Comparison of ENCODE assay signal across 18 mouse cellular contexts in genomic region chr13:92915221-92915839, GRCm38 (mm10).
DNase-seq lines count a peak whose midpoint lies in the region; ATAC-seq and TF ChIP-seq lines count a peak whose summit lies in the region.
"Had no signal": no experiment of that assay in that cellular context is flagged by ENCODE, and none has a peak within 500 bp of the region (broad histone marks: within the 10 kb centered on the region; RNA-seq: fewer than 3 reads in every experiment).

No protein-coding gene starts in this region.

- no peaks in the 10 kb centered on the region for H3K27me3 ChIP-seq in midbrain, embryonic 11.5 days (ENCODE audit: control insufficient read depth, insufficient read depth, low read length)
- H3K27me3 ChIP-seq in midbrain, postnatal 0 days (ENCODE audit: insufficient read depth, low read length): no peaks in the 10 kb centered on the region
- H3K27me3 ChIP-seq: embryonic facial prominence, embryonic 13.5 days; hindbrain, embryonic 12.5 days; intestine, embryonic 15.5 days; limb, embryonic 15.5 days; midbrain, embryonic 12.5 days had no signal

- no peak overlapping the region for H3K9ac ChIP-seq in midbrain, embryonic 11.5 days (ENCODE audit: low read length)
- no peak overlapping the region for H3K9ac ChIP-seq in midbrain, postnatal 0 days (replicated peaks; ENCODE audit: low read length, poor library complexity, severe bottlenecking)
- H3K9ac ChIP-seq: embryonic facial prominence, embryonic 13.5 days; hindbrain, embryonic 12.5 days; intestine, embryonic 15.5 days; limb, embryonic 15.5 days; liver, postnatal 0 days; midbrain, embryonic 12.5 days had no signal

- peak; percentile 55 for DNase-seq in gastrocnemius, adult 2 months
- DNase-seq in gastrocnemius, postnatal 36 days: no peak
- peak; percentile 2 for DNase-seq in midbrain, embryonic 11.5 days (ENCODE audit: low spot score, missing footprints)
- DNase-seq in midbrain, postnatal 0 days (ENCODE audit: low spot score): no peak
- DNase-seq in kidney, postnatal 4 days: no peak
- no peak for DNase-seq in left cerebral cortex, postnatal 25 days (ENCODE audit: low spot score in 2 of 2)
- DNase-seq: adrenal gland, postnatal 36 days; liver, postnatal 0 days; lung, postnatal 36 days; thymus, postnatal 36 days had no signal

- TF ChIP-seq POLR2A in cortical plate, adult 2 months (IDR thresholded peaks at IDR 0.05; ENCODE audit: extremely low read depth, insufficient read depth, low read length): no peak

- no peaks in the 10 kb centered on the region for H3K36me3 ChIP-seq in midbrain, embryonic 11.5 days (ENCODE audit: control insufficient read depth, insufficient read depth, low read length)
- H3K36me3 ChIP-seq in midbrain, postnatal 0 days (ENCODE audit: insufficient read depth, low read length): no peaks in the 10 kb centered on the region
- H3K36me3 ChIP-seq: embryonic facial prominence, embryonic 13.5 days; forebrain, embryonic 10.5 days; hindbrain, embryonic 12.5 days; intestine, embryonic 15.5 days; limb, embryonic 15.5 days; midbrain, embryonic 12.5 days had no signal

- ATAC-seq in midbrain, embryonic 11.5 days (ENCODE audit: low FRiP score): no peak
- ATAC-seq in midbrain, postnatal 0 days (ENCODE audit: low FRiP score): no peak
- no peak for ATAC-seq in erythroid progenitor cell, adult 5-6 weeks (replicated peaks; ENCODE audit: low FRiP score, poor library complexity, severe bottlenecking)
- ATAC-seq: intestine, embryonic 15.5 days; liver, postnatal 0 days had no signal

- 78% methylated on average over 2 of the region's 2 CpGs for WGBS in midbrain, embryonic 11.5 days
- 89% methylated on average over 2 of the region's 2 CpGs for WGBS in midbrain, postnatal 0 days

- H3K27ac ChIP-seq in gastrocnemius, adult 2 months: peak overlapping the region; percentile 89
- H3K27ac ChIP-seq in midbrain, embryonic 11.5 days (ENCODE audit: low read depth, low read length): no peak overlapping the region
- H3K27ac ChIP-seq in midbrain, postnatal 0 days (ENCODE audit: low read depth, low read length): no peak overlapping the region
- H3K27ac ChIP-seq in cortical plate, adult 2 months (ENCODE audit: insufficient read depth, low read length): 0 out of 2 replicates have a peak overlapping the region, but pooled peaks have one; percentile 33
- H3K27ac ChIP-seq: embryonic facial prominence, embryonic 13.5 days; forebrain, embryonic 10.5 days; hindbrain, embryonic 12.5 days; intestine, embryonic 15.5 days; limb, embryonic 15.5 days; midbrain, embryonic 12.5 days had no signal

- no peak for TF ChIP-seq CTCF in gastrocnemius, adult 2 months (IDR thresholded peaks at IDR 0.05)
- TF ChIP-seq CTCF in midbrain, postnatal 0 days (IDR thresholded peaks at IDR 0.05): no peak
- TF ChIP-seq CTCF in cortical plate, adult 2 months (IDR thresholded peaks at IDR 0.05; ENCODE audit: extremely low read depth, insufficient read depth, low read length): no peak

- intact Hi-C loops in gastrocnemius, adult 2 months (cut with DNase I): loop anchor here (2.0 kb wide), 1 partner anchor 31 kb away; no protein-coding TSS in a partner anchor
- intact Hi-C loops in gastrocnemius, postnatal 36 days (cut with DNase I): no loop called here
- intact Hi-C loops in left cerebral cortex, postnatal 25 days (cut with DNase I): no loop called here

- no peaks in the 10 kb centered on the region for H3K4me1 ChIP-seq in midbrain, embryonic 11.5 days (ENCODE audit: control insufficient read depth, insufficient read depth, low read length)
- no peaks in the 10 kb centered on the region for H3K4me1 ChIP-seq in midbrain, postnatal 0 days (ENCODE audit: insufficient read depth, low read length)
- no peaks in the 10 kb centered on the region for H3K4me1 ChIP-seq in cortical plate, adult 2 months (ENCODE audit: control insufficient read depth, insufficient read depth, low read length)
- H3K4me1 ChIP-seq: hindbrain, embryonic 12.5 days; intestine, embryonic 15.5 days; limb, embryonic 15.5 days; midbrain, embryonic 12.5 days had no signal

- no peaks in the 10 kb centered on the region for H3K9me3 ChIP-seq in midbrain, embryonic 11.5 days (ENCODE audit: control insufficient read depth, low read length)
- no peaks in the 10 kb centered on the region for H3K9me3 ChIP-seq in midbrain, postnatal 0 days (ENCODE audit: low read length)
- H3K9me3 ChIP-seq: embryonic facial prominence, embryonic 13.5 days; intestine, embryonic 15.5 days; limb, embryonic 15.5 days; midbrain, embryonic 12.5 days had no signal

- H3K4me2 ChIP-seq in midbrain, embryonic 11.5 days: no peak overlapping the region
- H3K4me2 ChIP-seq in midbrain, postnatal 0 days (ENCODE audit: low read depth, low read length, poor library complexity, severe bottlenecking): no peak overlapping the region
- H3K4me2 ChIP-seq: embryonic facial prominence, embryonic 13.5 days; hindbrain, embryonic 12.5 days; intestine, embryonic 15.5 days; limb, embryonic 15.5 days; midbrain, embryonic 12.5 days had no signal

- no peak overlapping the region for H3K4me3 ChIP-seq in gastrocnemius, adult 2 months
- H3K4me3 ChIP-seq in midbrain, embryonic 11.5 days (ENCODE audit: low read depth, low read length): no peak overlapping the region
- no peak overlapping the region for H3K4me3 ChIP-seq in midbrain, postnatal 0 days (ENCODE audit: low read depth, low read length)
- H3K4me3 ChIP-seq in cortical plate, adult 2 months (ENCODE audit: insufficient read depth, low read length): no peak overlapping the region
- H3K4me3 ChIP-seq: embryonic facial prominence, embryonic 13.5 days; forebrain, embryonic 10.5 days; hindbrain, embryonic 12.5 days; intestine, embryonic 15.5 days; limb, embryonic 15.5 days; midbrain, embryonic 12.5 days had no signal

Comparison
In these comparisons a context has a peak if more than half of its experiments do, and no peak if none do; other contexts are left out.
1. DNase-seq: peak in gastrocnemius, adult 2 months (single experiment) and midbrain, embryonic 11.5 days (single experiment); none in gastrocnemius, postnatal 36 days (0 of 2), midbrain, postnatal 0 days (single experiment), kidney, postnatal 4 days (0 of 2) and left cerebral cortex, postnatal 25 days (0 of 2).
2. H3K27ac ChIP-seq: peak in gastrocnemius, adult 2 months (single experiment) and cortical plate, adult 2 months (single experiment); none in midbrain, embryonic 11.5 days (single experiment) and midbrain, postnatal 0 days (single experiment).